Mouse (Mus musculus) lung, embryonic 16.5 days (tissue): ENCODE results near the gene Fau. TPM values are rescaled to one million over a fixed set of nuclear protein-coding genes. Genes with fewer than 3 reads are reported as not detected.
A peak's percentile ranks its signal among the peaks of the same experiment; 100 is the strongest.
"Not testable (repeated sequence)": the region's sequence is repeated elsewhere in the genome, so short reads cannot be mapped to it uniquely, and the experiment has no call there.

Source experiments
- ATAC-seq: fragments of 200-750 bp; cut with Nextera tagmentation; 2 replicates; pipeline ENCODE4 v1.8.0; 2017; ENCODE audit warnings: low read depth, mild to moderate bottlenecking, moderate library complexity
- H3K27ac ChIP-seq: fragments of 300-500 bp; sonication (generic); 2 replicates; pipeline ENCODE4 v1.5.1; 2014; ENCODE audit warnings: mild to moderate bottlenecking, control low read depth, low read length
- H3K27me3 ChIP-seq: fragments of 300-500 bp; sonication (generic); 2 replicates; pipeline ENCODE4 v1.6.1; 2014; ENCODE audit warnings: low read depth, low read length, mixed read lengths; ENCODE audit not compliant: control insufficient read depth, insufficient read depth
- H3K36me3 ChIP-seq: fragments of 300-500 bp; sonication (generic); 2 replicates; pipeline ENCODE4 v1.6.1; 2014; ENCODE audit warnings: low read length; ENCODE audit not compliant: control insufficient read depth, insufficient read depth
- H3K4me1 ChIP-seq: fragments of 300-500 bp; sonication (generic); replicated peaks from 2 replicates; pipeline ENCODE4 v1.6.1; 2014; ENCODE audit warnings: low read length, mixed read lengths; ENCODE audit not compliant: control insufficient read depth, insufficient read depth
- H3K4me2 ChIP-seq: fragments of 300-500 bp; sonication (generic); 2 replicates; pipeline ENCODE4 v1.6.1; 2014; ENCODE audit warnings: low read depth, low read length, control low read depth
- H3K4me3 ChIP-seq: fragments of 300-500 bp; sonication (generic); 2 replicates; pipeline ENCODE4 v1.5.1; 2014; ENCODE audit warnings: mild to moderate bottlenecking, low read length, control low read depth
- H3K9ac ChIP-seq: fragments of 300-500 bp; sonication (generic); 2 replicates; pipeline ENCODE4 v1.6.1; 2014; ENCODE audit warnings: low read length, control low read depth
- H3K9me3 ChIP-seq: fragments of 300-500 bp; sonication (generic); 2 replicates; pipeline ENCODE4 v1.6.1; 2016; ENCODE audit warnings: low read length; ENCODE audit not compliant: control insufficient read depth
- WGBS: fragments of 180-500 bp; shearing (Covaris S2); extraction: QIAGEN DNeasy Blood & Tissue Kit; methylation state at CpG from one replicate; pipeline ENCODE4 v1.1.7; 2014; 5-methylcytosine and 5-hydroxymethylcytosine counted together
- polyA plus RNA-seq: library from polyadenylated mRNA; unstranded; fragments of >200 nt; fragmentation: Nextera tagmentation; extraction: Ambion mirVana; gene quantifications from 2 replicates; pipeline ENCODE4 v1.2.1, GENCODE M21; 2015

The Fau gene
- polyA plus RNA-seq, 1 experiment from 2014 or later: 774 TPM

DNA sequence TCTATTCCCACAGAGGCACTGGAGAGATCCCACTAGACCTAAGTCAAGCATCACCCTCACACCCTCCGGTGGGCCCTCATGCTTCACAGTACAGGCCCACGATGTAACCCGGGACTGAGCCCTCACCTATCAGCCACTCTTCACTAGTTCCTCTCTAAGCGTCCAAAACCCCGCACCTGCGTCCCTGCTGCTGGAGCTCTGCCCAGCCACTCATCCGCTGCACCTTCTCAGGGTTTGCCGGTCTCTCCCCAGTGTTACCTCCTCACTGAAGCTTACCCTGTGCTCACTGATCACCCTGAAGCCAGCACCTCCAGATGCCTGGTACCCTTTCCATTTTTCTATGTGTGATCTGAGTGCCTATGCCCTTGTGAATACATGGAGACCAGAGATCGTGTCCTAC is 15.4 kb upstream of the Fau start:
- no peak overlapping the region for H3K27ac ChIP-seq
- no peak overlapping the region for H3K4me2 ChIP-seq
- H3K36me3 ChIP-seq: no peaks in the 10 kb centered on the region
- no peaks in the 10 kb centered on the region for H3K9me3 ChIP-seq
- 76% methylated on average over 9 of the region's 9 CpGs for WGBS
- H3K9ac ChIP-seq: no peak overlapping the region
- no peak for ATAC-seq
- H3K4me1 ChIP-seq: peaks cover 8% of the 10 kb centered on the region
- no peak overlapping the region for H3K4me3 ChIP-seq
- no peaks in the 10 kb centered on the region for H3K27me3 ChIP-seq

DNA sequence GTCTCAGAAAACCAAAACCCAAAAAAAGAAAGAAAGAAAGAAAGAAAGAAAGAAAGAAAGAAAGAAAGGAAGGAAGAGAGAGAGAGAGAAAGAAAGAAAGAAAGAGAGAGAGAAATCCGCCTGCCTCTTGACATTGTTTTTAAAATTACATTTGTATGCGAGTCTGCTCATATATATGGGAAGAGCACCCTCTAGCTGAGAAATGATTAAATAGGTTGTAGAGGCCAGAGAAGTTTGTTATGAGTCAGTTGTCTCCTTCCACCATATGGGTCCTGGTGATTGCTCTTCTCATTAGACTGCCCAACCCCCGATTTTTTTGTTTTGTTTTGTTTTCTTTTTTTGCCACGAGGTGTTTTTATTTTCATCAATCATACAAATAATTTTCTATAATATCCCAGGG is 13.5 kb upstream of the Fau start:
- not testable (repeated sequence) for H3K36me3 ChIP-seq, H3K4me3 ChIP-seq, ATAC-seq, H3K27me3 ChIP-seq, H3K9me3 ChIP-seq, H3K4me2 ChIP-seq, H3K9ac ChIP-seq, H3K27ac ChIP-seq
- WGBS: 30% methylated on average over 4 of the region's 4 CpGs
- H3K4me1 ChIP-seq: peaks cover 17% of the 10 kb centered on the region

DNA sequence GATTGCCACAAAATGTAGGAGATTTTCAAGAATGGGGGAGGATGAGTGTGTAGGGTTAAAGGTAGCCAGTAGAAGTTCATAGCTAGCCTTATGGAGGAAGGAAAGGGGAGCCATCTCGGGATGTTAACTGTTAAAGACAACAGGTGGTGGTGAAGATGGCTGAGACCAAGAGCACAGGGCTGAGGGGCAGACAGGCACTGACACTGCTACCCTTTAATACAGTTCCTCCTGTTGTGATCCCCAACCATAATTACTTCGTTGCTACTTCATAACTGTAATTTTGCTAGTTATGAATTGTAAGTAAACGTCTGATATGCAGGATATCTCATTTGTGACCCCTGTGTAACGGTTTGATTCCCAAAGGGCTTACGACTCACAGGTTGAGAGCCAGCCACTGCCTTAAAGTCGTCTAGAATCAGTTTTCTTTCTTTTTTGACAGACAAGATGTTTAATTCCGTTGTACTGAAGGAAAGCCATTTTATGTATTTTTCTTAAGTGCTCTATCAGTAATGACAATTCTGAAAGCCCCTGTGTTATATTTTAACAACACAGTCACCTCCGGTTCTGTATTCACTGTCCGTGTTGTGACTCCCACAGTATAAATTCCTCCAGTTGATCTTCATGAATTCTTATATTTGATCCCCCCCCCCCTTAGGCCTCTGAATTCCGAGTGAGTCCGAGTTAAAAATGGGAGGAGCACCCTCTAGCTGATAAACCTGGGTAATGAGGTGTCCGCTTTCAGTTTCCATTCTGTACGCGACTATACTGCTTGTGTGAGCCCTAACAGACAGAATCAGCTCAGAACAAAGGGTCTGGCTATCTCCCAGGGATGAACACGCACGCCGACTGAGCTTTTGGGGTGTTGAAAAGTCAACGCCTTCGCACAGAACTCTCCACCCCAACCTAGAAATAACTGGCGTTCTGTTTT is 12.0 kb upstream of the Fau start:
- H3K36me3 ChIP-seq: peaks cover 21% of the 10 kb centered on the region
- no peaks in the 10 kb centered on the region for H3K9me3 ChIP-seq
- H3K27me3 ChIP-seq: no peaks in the 10 kb centered on the region
- peak; percentile 24 for ATAC-seq
- WGBS: 11% methylated on average over 20 of the region's 20 CpGs
- H3K9ac ChIP-seq: peak overlapping the region; percentile 86
- peak overlapping the region; percentile 95 for H3K4me3 ChIP-seq
- peak overlapping the region; percentile 99 for H3K27ac ChIP-seq
- peak overlapping the region; percentile 91 for H3K4me2 ChIP-seq
- H3K4me1 ChIP-seq: peaks cover 17% of the 10 kb centered on the region

DNA sequence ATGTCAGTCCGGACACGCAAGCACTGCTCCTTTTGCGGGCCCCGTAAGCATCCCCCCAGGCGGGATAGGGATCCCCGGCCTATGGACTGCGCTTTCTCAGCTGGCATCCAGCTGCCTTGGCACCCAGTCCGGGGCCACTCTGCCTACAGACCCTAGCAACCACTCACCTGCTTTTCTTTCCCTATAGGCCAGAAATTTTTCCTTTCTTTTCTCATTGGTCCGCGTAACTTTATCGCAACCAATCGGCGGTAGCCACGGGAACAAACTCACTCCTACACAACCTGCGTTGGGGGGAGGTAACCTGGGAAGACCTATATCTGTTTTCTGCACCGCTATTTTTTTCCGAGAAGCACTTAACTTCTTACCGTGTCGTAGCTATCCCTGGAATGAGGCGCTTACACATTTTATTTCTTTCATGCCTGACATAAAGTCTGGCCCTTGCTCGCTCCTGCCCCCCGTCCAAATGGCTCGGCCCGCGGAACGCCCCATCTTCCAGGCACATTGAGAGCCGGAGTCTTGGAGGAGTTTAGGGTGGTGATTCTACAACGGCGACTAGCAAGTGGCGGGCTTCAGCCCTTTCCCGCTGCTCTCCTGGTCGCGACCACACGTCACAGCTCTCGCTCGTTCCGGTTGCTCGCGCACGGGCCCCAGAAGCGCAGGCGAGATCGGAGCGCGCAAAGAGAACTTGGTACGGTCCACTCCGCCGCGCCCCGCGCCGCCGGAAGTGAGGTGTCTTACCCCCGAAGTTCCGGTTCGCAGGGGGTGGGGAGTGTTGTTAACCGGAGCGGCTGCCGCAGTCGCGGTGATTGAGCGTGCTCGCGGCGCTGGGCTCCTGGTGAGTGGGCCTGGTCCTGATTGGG is 11.1 kb upstream of the Fau start, which contains the start of gene Syvn1:
Gene Syvn1, plus strand, starts transcription at position 283 of the 860 bp plus-strand sequence.
- peaks cover 17% of the 10 kb centered on the region for H3K4me1 ChIP-seq
- peak within 1 kb of the TSS; percentile 91 for H3K4me2 ChIP-seq
- WGBS: under 1% methylated on average over 59 of the region's 65 CpGs
- peak within 1 kb of the TSS; percentile 95 for H3K4me3 ChIP-seq
- no peaks in the 10 kb centered on the region for H3K27me3 ChIP-seq
- peak within 1 kb of the TSS; percentile 94 for H3K9ac ChIP-seq
- peak within 1 kb of the TSS; percentile 99 for H3K27ac ChIP-seq
- peak; percentile 93 for ATAC-seq
- peaks cover 29% of the 10 kb centered on the region for H3K36me3 ChIP-seq
- no peaks in the 10 kb centered on the region for H3K9me3 ChIP-seq

DNA sequence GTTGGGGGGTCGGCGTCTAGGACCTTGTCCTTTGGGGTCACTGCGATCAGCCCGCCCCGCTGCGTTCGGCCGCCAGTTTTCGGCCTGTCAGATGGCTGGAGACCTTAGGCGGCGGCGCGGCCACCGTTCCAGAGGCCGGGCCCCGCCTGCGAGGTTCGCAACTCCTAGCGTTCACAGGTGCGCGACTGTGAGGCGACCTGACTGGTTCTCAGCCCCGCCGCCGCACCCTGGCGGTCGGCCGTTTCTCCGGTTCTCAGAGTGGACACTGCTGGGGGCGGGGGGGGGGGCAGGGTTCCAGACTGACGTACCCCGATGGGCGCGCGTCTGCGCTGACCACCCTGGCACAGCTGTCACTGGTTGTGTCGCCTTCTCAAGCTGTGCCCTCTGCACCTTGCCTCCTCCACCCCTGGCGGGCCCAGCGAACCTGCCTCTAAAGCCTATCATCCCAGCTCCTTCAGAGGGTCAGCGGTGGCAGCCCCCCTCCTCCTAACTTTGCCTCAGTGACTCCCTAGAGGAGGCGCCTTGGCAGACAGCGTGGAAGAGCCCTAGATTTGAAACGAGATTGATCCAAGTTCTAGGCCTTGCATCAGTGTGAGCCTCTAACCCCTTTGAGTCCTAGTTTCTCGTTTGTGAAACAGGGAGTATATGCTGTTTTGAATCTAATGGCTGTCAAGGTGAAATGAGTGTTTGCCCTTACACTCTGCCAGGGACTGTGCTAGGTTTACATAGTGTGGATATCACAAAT is 10.3 kb upstream of the Fau start:
- peaks cover 17% of the 10 kb centered on the region for H3K4me1 ChIP-seq
- H3K9me3 ChIP-seq: no peaks in the 10 kb centered on the region
- no peaks in the 10 kb centered on the region for H3K27me3 ChIP-seq
- H3K27ac ChIP-seq: peak overlapping the region; percentile 99
- WGBS: under 1% methylated on average over 43 of the region's 44 CpGs
- peak overlapping the region; percentile 94 for H3K9ac ChIP-seq
- peak overlapping the region; percentile 95 for H3K4me3 ChIP-seq
- H3K4me2 ChIP-seq: peak overlapping the region; percentile 91
- peak; percentile 10 for ATAC-seq
- H3K36me3 ChIP-seq: peaks cover 37% of the 10 kb centered on the region

DNA sequence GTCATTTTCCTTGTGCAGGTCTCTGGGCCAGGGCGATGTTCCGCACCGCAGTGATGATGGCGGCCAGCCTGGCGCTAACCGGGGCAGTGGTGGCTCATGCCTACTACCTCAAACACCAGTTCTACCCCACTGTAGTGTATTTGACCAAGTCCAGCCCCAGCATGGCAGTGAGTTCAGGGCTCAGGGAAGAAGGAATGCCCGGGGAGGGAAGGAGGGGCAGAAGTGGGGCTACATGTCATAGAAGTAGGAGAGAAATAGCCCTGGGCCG is 9.8 kb upstream of the Fau start:
- Histone ChIP-seq H3K9me3 (no peaks in the 10 kb centered on the region), H3K27me3 (no peaks in the 10 kb centered on the region), H3K4me1 (peaks cover 17% of the 10 kb centered on the region), H3K27ac (no peak overlapping the region), H3K9ac (peak overlapping the region; percentile 94), H3K36me3 (peaks cover 42% of the 10 kb centered on the region), H3K4me3 (peak overlapping the region; percentile 95), H3K4me2 (peak overlapping the region; percentile 91)
- ATAC-seq: no peak
- WGBS: 77% methylated on average over 8 of the region's 8 CpGs

DNA sequence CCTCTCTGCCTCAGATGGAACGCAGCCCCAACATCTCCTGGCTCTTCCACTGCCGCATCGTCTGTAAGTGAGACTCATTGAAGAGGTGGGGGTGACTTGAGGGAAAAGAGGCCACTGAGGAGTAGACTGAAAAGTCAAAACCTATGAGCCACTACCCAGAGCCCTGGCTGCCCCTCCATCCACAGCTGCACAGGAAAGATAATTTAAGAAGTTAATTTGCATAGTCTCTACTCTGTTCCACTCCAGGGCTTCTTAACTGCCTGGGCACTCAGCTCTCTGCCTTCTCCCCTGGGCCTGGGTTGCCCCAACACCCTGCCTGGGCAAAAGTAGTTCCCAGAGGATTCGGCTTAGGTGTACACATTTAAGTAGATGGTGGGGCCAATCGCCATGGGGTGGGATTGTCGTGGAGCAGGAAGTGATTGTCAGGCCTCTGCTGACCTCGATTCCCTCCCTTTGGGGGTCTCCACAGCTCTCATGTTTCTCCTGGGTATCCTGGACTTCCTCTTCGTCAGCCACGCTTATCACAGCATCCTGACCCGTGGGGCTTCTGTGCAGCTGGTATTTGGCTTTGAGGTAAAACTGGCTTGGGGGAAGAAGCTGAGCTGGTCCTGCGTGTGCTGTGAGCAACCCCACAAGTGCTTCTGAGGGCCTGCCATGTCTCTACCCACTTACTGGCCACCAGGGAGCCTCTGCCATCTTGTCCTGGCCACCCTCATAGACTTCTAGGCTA is 8.8 kb upstream of the Fau start:
- no peak overlapping the region for H3K9ac ChIP-seq
- no peaks in the 10 kb centered on the region for H3K27me3 ChIP-seq
- ATAC-seq: no peak
- H3K4me2 ChIP-seq: no peak overlapping the region
- H3K4me3 ChIP-seq: no peak overlapping the region
- peaks cover 50% of the 10 kb centered on the region for H3K36me3 ChIP-seq
- H3K9me3 ChIP-seq: no peaks in the 10 kb centered on the region
- H3K4me1 ChIP-seq: peaks cover 17% of the 10 kb centered on the region
- 84% methylated on average over 11 of the region's 11 CpGs for WGBS
- H3K27ac ChIP-seq: no peak overlapping the region

DNA sequence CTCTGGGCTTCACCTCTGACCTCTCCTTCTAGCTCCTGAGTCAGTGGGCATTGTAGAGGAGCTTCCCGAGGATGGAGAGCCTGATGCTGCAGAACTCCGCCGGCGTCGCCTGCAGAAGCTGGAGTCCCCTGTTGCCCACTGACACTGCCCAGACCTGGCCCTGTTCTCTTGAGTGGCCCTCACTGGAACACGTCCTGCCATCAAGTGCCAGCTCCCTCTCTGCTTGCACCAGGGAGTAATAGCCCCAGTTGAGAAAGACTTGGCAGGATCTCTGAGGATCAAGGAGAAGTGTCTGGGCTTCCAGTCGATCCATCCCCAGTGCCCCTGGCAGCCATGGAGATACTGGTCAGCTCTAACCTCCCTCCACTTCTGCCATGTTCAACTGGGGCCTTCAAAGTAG is 5.1 kb upstream of the Fau start:
- WGBS: 87% methylated on average over 7 of the region's 7 CpGs

More for the DNA sequence above, 5.1 kb upstream of the Fau start:
- H3K4me1 ChIP-seq: peaks cover 15% of the 10 kb centered on the region
- peaks cover 61% of the 10 kb centered on the region for H3K36me3 ChIP-seq
- no peak overlapping the region for H3K4me3 ChIP-seq
- no peak overlapping the region for H3K9ac ChIP-seq
- no peak overlapping the region for H3K27ac ChIP-seq
- H3K27me3 ChIP-seq: no peaks in the 10 kb centered on the region
- ATAC-seq: no peak
- H3K4me2 ChIP-seq: no peak overlapping the region
- H3K9me3 ChIP-seq: no peaks in the 10 kb centered on the region
